Mouse (Mus musculus) monocyte, adult 2 months (primary cell): ENCODE results near the gene Prss8.
"Not testable (repeated sequence)": the region's sequence is repeated elsewhere in the genome, so short reads cannot be mapped to it uniquely, and the experiment has no call there.

Experiments used
- DNase-seq, 2 experiments: peaks; one replicate each; pipeline ENCODE4 v3.0.0; 2022; ENCODE audit warnings: low spot score in 2 of 2, low read depth in 1 of 2

The Prss8 gene

GRCm38 (mm10) chr7:127929923-127930322 is at the start of gene Prss8:
Gene Prss8, minus strand, starts transcription at chr7:127930104.
- no peak for DNase-seq

DNA sequence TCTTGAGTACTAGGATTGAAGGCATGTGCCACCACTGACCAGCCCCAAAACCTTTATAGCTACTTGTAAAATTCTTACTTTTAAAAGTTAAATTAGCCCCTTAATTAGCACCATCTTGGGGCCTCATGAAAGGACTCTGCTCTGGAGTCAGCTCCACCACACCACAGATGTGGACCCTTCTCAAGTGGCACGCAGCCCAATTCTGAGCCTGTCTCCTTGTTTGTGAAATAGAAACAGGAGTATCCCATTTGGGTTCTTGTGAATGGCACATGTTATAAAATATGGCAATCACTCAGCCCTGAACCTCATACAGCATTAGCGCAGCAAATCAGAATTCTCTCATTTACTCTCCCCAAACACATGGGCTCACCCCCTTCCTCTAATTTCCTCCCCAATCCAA is 49.0 kb upstream of the Prss8 start:
- no peak for DNase-seq

GRCm38 (mm10) chr7:127974413-127974930 is 44.6 kb upstream of the Prss8 start:
- DNase-seq, result no peak

DNA sequence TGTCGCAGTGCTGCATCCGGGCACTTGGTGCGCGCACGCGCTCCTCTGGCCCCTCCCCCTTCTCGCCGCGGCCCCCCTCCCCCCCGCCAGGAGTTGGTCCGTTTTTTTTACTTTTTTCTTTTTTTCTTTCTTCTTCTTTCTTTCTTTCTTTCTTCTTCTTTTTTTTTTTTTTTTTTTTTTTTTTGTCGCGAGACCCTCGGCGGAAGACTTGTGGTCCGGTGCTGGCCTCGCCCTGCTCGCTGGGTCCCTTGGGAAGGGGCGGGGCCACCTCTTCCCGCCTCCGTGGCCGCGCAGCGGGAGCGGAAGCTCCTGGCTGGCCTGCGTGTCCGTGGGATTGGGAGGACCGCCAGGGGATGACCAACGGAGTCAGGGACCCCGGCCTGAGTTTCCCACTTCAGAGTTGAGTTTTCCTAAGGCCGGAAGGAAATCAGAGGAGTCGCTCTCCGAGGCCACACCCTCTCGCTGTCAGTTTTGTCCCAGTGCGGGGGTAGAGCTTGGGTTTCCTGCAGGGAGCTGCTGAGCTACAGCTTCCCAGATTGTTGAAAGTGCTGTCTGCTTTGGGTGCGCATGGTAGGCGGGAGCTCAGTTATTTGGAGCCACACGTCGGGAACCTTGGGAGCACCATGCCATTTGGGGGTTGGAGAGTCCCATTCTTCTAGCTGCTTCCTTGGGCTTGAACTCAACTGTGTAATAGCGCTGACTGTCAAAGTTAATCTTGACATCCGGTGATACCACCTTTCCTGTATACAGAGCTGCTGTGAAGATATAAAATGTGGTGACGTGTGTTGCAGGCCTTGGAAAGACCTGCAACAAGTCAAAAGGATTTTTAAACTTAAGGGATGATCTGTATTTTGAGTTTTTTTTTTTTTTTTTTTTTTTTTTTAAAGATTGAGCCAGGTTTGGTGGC is 38.3 kb upstream of the Prss8 start:
- peak in 1 of 2 experiments; percentile 7 for DNase-seq

DNA sequence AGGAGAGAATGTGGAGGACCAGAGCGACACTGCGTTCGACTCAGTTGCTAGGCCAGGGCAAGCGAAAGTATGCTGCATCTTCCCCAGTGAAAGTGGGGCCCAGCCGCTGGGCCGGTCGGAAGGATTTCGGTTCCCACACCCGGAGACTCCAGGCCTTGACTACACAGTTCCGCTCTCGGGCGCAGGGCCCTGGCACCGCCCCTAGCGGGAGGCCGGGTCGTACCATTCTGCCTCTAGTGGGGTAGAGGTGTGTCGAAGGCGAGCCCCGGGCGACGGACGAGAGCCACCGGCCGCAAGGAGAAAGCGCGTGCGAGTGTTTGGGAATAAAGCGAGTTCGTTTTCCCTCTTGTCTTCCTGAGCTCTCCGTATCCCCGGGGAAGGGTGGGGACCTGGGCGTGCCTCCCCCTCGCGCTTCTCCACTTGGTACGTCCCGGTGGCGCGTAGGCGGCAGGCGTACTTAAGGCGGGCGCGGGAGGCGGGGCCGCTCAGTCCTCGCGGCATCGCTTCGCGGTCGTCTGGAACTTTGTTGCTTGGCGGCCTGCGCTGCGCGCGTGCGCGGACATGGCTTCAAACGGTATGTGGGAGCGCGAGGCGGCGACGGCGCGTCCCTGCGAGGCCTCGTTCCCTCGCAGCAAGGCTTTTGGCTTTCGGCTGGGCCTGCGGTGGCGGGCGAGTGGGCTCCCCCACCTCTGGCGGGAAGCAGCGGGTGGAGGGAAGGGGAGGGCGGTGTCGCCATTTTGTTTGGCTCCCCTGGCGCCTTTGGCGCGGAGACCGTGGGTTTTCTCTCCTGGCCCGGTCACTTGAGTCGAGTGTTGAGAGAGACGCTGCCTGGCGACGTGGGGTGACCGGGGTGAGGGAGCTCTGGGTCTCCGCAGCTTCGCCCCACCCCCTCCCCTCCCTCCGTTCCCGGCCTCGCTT is 37.4 kb upstream of the Prss8 start, which contains the start of gene Fus:
Gene Fus (plus strand): TSS at position 454 of the 918 bp plus-strand sequence.
- DNase-seq, result peak; percentile 90 to 96

- DNase-seq, result no peak
These were observed 36.5 kb upstream of the Prss8 start for GRCm38 (mm10) chr7:127966371-127966918.

GRCm38 (mm10) chr7:127959364-127959763 is 29.5 kb upstream of the Prss8 start:
- DNase-seq, result no peak

GRCm38 (mm10) chr7:127952864-127953581 is 23.1 kb upstream of the Prss8 start:
- DNase-seq, result no peak

GRCm38 (mm10) chr7:127946470-127947023 is 16.6 kb upstream of the Prss8 start, which contains the start of gene Prss36:
Gene Prss36, minus strand, starts transcription at chr7:127946725.
- no peak for DNase-seq

- DNase-seq, result no peak
These were observed 14.7 kb upstream of the Prss8 start for GRCm38 (mm10) chr7:127944614-127945013.

DNA sequence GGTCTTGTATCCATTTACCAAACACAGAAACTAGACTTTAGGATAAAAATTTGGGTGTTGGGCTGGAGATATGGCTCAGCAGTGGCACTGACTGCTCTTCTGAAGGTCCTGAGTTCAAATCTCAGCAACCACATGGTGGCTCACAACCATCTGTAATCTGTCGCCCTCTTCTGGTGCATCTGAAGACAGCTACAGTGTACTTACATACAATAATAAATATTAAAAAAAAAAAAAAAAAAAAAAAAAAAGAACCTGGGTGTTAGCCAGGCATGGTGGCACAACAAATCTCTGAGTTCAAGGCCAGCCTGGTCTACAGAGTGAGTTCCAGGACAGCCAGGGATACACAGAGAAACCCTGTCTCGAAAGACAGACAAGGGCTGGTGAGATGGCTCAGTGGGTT is 12.2 kb upstream of the Prss8 start:
- DNase-seq, result not testable (repeated sequence)

GRCm38 (mm10) chr7:127936216-127936884 is 6.4 kb upstream of the Prss8 start:
- DNase-seq, result no peak

- DNase-seq, result no peak
These were observed 5.8 kb upstream of the Prss8 start for GRCm38 (mm10) chr7:127935748-127936159.

- DNase-seq, result peak; percentile 89 to 91
These were observed 5.3 kb upstream of the Prss8 start for GRCm38 (mm10) chr7:127935028-127935722.

DNA sequence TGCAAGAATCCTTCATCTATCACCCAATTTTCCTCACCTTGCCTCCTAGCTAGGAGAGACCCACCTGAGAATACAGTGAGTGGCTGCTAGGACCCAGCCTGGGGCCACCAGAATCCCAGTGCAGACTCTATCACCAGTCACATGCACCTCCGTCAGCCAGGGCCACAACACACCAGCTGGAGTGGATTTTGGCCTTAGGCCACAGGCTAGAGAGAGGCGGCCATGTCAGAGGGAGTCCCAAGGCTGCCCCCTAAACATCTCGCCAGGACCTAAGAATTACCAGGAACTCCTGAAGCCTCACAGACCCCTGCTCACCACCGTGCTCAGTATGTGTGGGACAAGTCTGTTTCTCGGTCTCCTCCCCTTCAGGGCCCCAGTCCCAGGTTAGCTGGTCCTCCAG is 4.2 kb upstream of the Prss8 start:
- DNase-seq, result no peak

DNA sequence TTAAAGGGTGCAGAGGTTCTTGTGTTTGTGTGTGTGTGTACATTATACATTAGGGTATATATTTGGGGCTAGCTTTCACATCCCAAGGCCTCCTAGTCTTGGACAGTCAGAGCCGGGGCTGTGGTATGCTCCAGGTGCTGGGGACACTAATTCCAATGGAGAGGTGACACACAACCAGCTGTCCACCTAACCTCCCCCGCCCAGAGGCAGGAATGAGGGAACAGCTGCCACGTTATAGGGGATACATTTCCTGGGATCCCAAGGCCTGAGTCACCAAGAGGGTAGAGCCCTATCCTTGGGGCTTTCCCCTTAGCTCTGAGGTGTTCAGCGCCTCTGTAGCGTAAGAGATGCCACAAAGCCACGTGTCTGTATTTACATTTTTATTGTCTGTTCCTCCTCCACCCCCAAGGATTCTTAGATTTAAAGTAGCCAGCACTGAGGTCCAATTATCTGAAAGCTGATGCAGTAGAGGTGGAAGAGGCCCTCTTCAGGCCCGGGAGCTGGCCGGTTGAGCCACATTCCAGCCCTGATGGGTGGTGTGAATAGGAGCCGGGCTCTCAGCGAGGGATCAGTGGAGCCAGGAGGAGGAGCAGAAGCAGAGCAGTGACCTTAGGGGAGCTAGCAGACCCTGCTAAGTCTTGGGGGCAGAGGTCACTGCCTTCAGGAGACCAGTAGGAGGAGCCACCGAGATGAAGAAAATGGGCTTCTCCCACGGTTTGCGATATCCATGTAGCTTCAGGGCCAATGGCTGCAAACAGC is 2.5 kb upstream of the Prss8 start:
- no peak for DNase-seq

DNA sequence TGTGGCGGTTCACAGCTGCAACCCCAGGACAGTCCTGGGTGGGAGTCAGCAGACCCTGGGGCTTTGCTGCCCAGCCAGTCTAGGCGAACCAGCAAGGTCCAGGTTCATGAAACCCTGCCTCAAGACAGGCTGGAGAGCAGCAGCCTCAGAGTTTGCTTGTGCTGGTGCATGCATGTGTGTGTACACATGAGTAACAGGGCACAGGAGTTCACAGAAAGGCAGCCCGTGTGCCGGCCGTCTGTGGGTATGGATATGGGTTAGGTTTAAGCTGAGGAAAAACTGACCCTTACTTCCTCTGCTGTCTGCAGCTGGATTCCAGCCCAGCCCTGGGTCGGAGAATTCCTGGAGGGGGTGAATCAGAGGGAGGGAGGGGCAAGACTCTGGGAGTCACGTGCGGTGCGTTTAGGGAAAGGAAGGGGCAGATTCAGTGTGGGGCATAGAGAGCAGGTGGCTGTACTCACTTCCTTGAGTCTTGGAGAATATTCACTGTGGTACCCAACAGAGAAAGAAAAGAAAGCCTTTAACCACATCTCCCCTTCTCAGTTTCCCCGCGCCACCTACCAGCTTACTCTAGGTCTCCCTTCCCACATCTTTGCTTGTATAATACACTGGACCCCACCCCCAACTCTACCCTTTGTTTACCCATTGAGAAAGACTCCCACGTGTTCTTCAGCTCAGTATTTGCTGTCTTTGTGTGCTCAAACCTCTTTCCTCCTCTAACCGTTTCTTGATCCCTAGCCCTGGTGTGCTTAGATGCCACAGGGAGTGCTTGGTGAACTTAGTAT is 1.6 kb upstream of the Prss8 start:
- no peak for DNase-seq
